Mouse (Mus musculus) NIH3T3 (cell line): Measurements from ENCODE around the gene Acvr1b.

Experiments
- DNase-seq: peaks from one replicate; pipeline ENCODE4 v3.0.0-alpha.2; 2012; ENCODE audit warnings: low read depth

The Acvr1b gene

GRCm38 (mm10) chr15:101175131-101175460 is 1.2 kb downstream of the Acvr1b start:
- DNase-seq = no peak

GRCm38 (mm10) chr15:101175613-101176283 is 1.9 kb downstream of the Acvr1b start:
- no peak for DNase-seq

- peak; percentile 46 for DNase-seq
Measured at GRCm38 (mm10) chr15:101176284-101176680, 2.4 kb downstream of the Acvr1b start.

- peak; percentile 49 for DNase-seq
Measured at GRCm38 (mm10) chr15:101176795-101177691, 3.2 kb downstream of the Acvr1b start.

GRCm38 (mm10) chr15:101180363-101181105 is 6.7 kb downstream of the Acvr1b start:
- no peak for DNase-seq

GRCm38 (mm10) chr15:101181106-101181466 is 7.2 kb downstream of the Acvr1b start:
- DNase-seq = no peak

GRCm38 (mm10) chr15:101181500-101181899 is 7.6 kb downstream of the Acvr1b start:
- DNase-seq = no peak

- DNase-seq = peak; percentile 56
Measured at GRCm38 (mm10) chr15:101182676-101183075, 8.8 kb downstream of the Acvr1b start.

GRCm38 (mm10) chr15:101184300-101184699 is 10.4 kb downstream of the Acvr1b start:
- no peak for DNase-seq

GRCm38 (mm10) chr15:101185549-101185948 is 11.7 kb downstream of the Acvr1b start:
- DNase-seq = no peak

- no peak for DNase-seq
Measured at GRCm38 (mm10) chr15:101187907-101188306, 14.0 kb downstream of the Acvr1b start.

- no peak for DNase-seq
Measured at GRCm38 (mm10) chr15:101189981-101190761, 16.3 kb downstream of the Acvr1b start.

- no peak for DNase-seq
Measured at GRCm38 (mm10) chr15:101190762-101191150, 16.9 kb downstream of the Acvr1b start.

GRCm38 (mm10) chr15:101191459-101192259 is 17.8 kb downstream of the Acvr1b start:
- DNase-seq = peak; percentile 94

- no peak for DNase-seq
Measured at GRCm38 (mm10) chr15:101192260-101192640, 18.4 kb downstream of the Acvr1b start.

GRCm38 (mm10) chr15:101192651-101193050 is 18.8 kb downstream of the Acvr1b start:
- no peak for DNase-seq

GRCm38 (mm10) chr15:101193971-101194370 is 20.1 kb downstream of the Acvr1b start:
- DNase-seq = no peak

- peak; percentile 77 for DNase-seq
Measured at GRCm38 (mm10) chr15:101194951-101195823, 21.3 kb downstream of the Acvr1b start.

GRCm38 (mm10) chr15:101196079-101196795 is 22.4 kb downstream of the Acvr1b start:
- DNase-seq = no peak
